Mouse (Mus musculus) limb, embryonic 12.5 days (tissue): Measurements from ENCODE around the gene Sufu. TPM values are rescaled to one million over a fixed set of nuclear protein-coding genes. Genes with fewer than 3 reads are reported as not detected.

Experiments
- ATAC-seq: fragments of 200-750 bp; cut with Nextera tagmentation; 2 replicates; pipeline ENCODE4 v1.8.0; 2017; ENCODE audit warnings: low read depth, moderate TSS enrichment; ENCODE audit not compliant: insufficient number of reproducible peaks, insufficient read depth, low FRiP score, low TSS enrichment
- H3K27ac ChIP-seq: fragments of 300-500 bp; sonication (generic); 2 replicates; pipeline ENCODE4 v1.5.1; 2016; ENCODE audit warnings: mild to moderate bottlenecking, moderate library complexity
- H3K27me3 ChIP-seq: fragments of 300-500 bp; sonication (generic); 2 replicates; pipeline ENCODE4 v1.6.1; 2016; ENCODE audit warnings: mild to moderate bottlenecking, moderate library complexity
- H3K36me3 ChIP-seq: fragments of 300-500 bp; sonication (generic); 2 replicates; pipeline ENCODE4 v1.6.1; 2016; ENCODE audit warnings: mild to moderate bottlenecking, moderate library complexity
- H3K4me1 ChIP-seq: fragments of 300-500 bp; sonication (generic); replicated peaks from 2 replicates; pipeline ENCODE4 v1.6.1; 2016
- H3K4me2 ChIP-seq: fragments of 300-500 bp; sonication (generic); 2 replicates; pipeline ENCODE4 v1.6.1; 2016; ENCODE audit warnings: mild to moderate bottlenecking, moderate library complexity
- H3K4me3 ChIP-seq: fragments of 300-500 bp; sonication (generic); replicated peaks from 2 replicates; pipeline ENCODE4 v1.5.1; 2016; ENCODE audit warnings: mild to moderate bottlenecking
- H3K9ac ChIP-seq: fragments of 300-500 bp; sonication (generic); replicated peaks from 2 replicates; pipeline ENCODE4 v1.6.1; 2016; ENCODE audit warnings: mild to moderate bottlenecking, moderate library complexity
- H3K9me3 ChIP-seq: fragments of 300-500 bp; sonication (generic); 2 replicates; pipeline ENCODE4 v1.6.1; 2016; ENCODE audit warnings: mild to moderate bottlenecking, moderate library complexity
- WGBS: fragments of 180-500 bp; shearing (Covaris S2); methylation state at CpG from one replicate; pipeline ENCODE4 v1.1.7; 2016; 5-methylcytosine and 5-hydroxymethylcytosine counted together
- polyA plus RNA-seq: library from polyadenylated mRNA; unstranded; fragments of >200 nt; fragmentation: Nextera tagmentation; extraction: Ambion mirVana; gene quantifications from 2 replicates; pipeline ENCODE4 v1.2.1, GENCODE M21; 2016

Gene Sufu
- polyA plus RNA-seq, 1 experiment from 2014 or later, result 44.4 TPM

DNA sequence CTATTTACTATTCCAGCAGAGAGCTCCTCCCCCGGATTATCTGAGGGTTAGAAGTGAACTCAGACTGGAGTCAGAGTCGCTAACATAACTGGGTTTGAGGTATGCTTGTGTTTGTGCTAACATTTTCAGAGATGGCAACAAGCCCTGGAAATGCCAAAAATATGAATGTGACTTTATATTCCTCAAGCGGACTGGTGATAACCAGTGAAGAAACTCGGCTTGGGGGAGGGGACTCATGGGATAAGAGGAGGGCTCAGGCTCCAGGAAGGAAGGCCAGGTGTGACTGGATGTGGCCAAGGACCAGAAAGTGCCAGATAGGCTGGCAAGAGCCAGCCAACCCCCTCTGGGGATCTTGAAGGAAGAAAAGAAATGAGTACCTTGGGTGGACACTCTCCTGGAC lies 85.1 kb downstream of the Sufu start:
- no peak overlapping the region for H3K4me2 ChIP-seq
- peaks cover 32% of the 10 kb centered on the region for H3K4me1 ChIP-seq
- no peak for ATAC-seq
- H3K9me3 ChIP-seq, result no peaks in the 10 kb centered on the region
- no peak overlapping the region for H3K9ac ChIP-seq
- peaks cover 79% of the 10 kb centered on the region for H3K36me3 ChIP-seq
- no peak overlapping the region for H3K4me3 ChIP-seq
- no peaks in the 10 kb centered on the region for H3K27me3 ChIP-seq
- no peak overlapping the region for H3K27ac ChIP-seq
- 26% methylated on average over 4 of the region's 4 CpGs for WGBS

DNA sequence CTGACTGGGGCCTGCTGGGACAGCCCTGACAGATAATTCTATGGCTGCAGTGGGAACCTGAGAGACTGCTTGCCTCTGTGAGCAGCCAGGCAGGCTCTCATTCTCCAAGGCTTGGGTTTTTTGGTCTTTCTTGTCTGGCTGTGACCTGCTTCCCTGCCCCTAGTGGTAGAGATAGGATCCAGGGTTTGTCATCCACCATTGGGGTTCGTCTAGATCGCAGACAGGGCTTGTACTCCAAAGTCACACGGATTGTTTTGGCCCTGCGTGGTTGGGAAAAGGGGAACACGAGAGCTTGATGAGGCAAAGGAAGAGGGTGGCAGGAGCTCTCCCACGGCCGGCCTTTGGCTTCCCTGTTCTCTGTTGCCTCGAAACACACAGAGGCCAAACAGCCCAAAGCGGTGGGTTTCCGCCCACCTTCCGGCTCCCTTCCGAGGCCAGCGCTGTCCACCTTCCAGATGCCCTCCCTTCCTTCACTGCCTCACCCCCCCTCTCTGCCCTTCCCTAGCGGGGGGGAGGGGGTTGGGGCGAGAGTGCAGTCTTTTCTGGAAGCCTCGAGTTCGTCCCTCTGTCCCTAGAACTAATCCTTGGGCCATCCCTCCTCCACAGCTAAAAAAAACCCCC lies 86.3 kb downstream of the Sufu start:
- Histone ChIP-seq H3K4me2 (no peak overlapping the region), H3K36me3 (peaks cover 77% of the 10 kb centered on the region), H3K9me3 (no peaks in the 10 kb centered on the region), H3K4me3 (no peak overlapping the region), H3K27ac (no peak overlapping the region), H3K9ac (no peak overlapping the region; the same call in 1 of the 2 replicates), H3K27me3 (no peaks in the 10 kb centered on the region), H3K4me1 (peaks cover 32% of the 10 kb centered on the region)
- 53% methylated on average over 17 of the region's 17 CpGs for WGBS
- no peak for ATAC-seq

DNA sequence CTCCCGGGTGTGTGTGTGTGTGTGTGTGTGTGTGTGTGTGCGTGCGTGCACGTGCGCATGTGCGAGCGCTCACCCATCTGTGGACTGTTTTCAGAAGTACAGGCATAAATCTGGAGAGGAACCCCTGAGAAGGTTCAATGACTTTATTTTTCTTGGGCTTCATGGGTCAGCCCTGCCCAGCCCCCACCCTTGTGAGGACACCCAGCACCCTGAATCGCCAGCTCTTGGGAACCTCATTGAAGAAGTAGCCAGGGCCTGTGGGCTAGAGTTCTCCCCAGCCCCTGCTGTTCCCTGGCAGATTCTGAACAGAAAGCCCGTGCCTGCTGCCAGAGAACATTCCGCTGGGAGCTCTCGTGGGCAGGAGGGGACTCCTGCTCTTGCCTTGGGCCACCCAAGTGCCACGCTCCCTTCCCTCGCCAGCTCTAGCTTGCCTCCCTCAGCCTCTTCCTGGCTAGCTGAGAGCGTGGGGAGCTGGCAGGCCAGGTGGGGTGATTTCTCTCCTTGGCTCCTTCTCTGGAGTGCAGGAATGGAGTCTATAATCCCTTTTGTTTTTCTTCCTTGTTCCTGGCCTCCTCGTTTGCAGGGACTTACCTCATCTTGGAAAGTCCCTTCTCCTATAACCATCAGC lies 87.1 kb downstream of the Sufu start:
- no peak overlapping the region for H3K27ac ChIP-seq
- no peak overlapping the region for H3K9ac ChIP-seq
- no peaks in the 10 kb centered on the region for H3K9me3 ChIP-seq
- no peak overlapping the region for H3K4me3 ChIP-seq
- peaks cover 69% of the 10 kb centered on the region for H3K36me3 ChIP-seq
- WGBS, result 88% methylated on average over 15 of the region's 15 CpGs
- H3K4me2 ChIP-seq, result no peak overlapping the region
- H3K4me1 ChIP-seq, result peaks cover 25% of the 10 kb centered on the region
- no peaks in the 10 kb centered on the region for H3K27me3 ChIP-seq
- no peak for ATAC-seq

DNA sequence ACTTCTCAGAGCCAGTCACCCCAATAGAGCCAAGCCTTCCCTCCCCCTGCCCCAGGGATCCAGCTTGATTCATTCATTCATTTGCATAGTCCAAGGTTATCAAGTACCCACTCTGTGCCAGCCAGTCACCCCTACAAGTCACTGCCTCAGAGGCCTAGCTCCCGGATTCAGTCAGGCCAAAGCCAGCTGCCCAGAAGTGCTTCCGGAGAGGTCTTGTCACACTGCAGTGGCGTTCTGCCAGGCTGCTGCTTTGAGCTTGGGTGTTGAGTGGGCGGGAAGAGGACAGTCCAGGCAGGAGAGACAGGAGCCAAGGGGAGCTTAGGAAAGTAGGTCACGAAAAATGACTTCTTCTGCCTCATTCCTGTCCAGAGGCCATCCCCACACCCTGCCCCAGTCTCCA lies 87.8 kb downstream of the Sufu start:
- WGBS, result 80% methylated on average over 5 of the region's 5 CpGs
- Histone ChIP-seq H3K27ac (no peak overlapping the region; the same call in 1 of the 2 replicates), H3K4me3 (no peak overlapping the region), H3K27me3 (no peaks in the 10 kb centered on the region), H3K9me3 (no peaks in the 10 kb centered on the region), H3K4me1 (peaks cover 19% of the 10 kb centered on the region), H3K4me2 (no peak overlapping the region), H3K9ac (no peak overlapping the region), H3K36me3 (peaks cover 67% of the 10 kb centered on the region)
- ATAC-seq, result no peak

DNA sequence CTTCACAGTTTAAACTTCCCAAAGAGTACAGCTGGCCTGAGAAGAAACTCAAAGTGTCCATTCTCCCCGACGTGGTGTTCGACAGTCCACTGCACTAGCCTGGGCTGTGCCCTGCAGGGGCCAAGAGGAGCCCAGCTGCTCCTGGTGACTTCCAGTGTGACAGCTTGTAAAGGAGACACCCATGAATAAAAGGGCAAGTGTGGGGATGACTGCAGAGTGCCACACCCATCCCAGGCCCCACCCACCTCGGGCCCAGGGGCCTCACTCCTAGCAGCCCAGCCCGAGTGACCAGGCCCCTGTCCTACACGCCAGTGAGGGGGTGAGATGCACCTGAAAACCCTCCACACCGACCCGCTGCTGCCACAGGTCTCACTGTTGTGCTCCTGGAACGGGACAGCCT lies 89.2 kb downstream of the Sufu start:
- ATAC-seq, result no peak
- 66% methylated on average over 9 of the region's 9 CpGs for WGBS
- Histone ChIP-seq H3K27me3 (no peaks in the 10 kb centered on the region), H3K4me3 (no peak overlapping the region), H3K9ac (no peak overlapping the region), H3K4me2 (no peak overlapping the region), H3K4me1 (peaks cover 18% of the 10 kb centered on the region), H3K27ac (no peak overlapping the region), H3K36me3 (peaks cover 54% of the 10 kb centered on the region), H3K9me3 (no peaks in the 10 kb centered on the region)

- WGBS, result 44% methylated on average over 2 of the region's 2 CpGs
- no peaks in the 10 kb centered on the region for H3K27me3 ChIP-seq
- no peak for ATAC-seq
- no peak overlapping the region for H3K9ac ChIP-seq
- H3K27ac ChIP-seq, result peak overlapping the region; percentile 9; the same call in 1 of the 2 replicates
- H3K9me3 ChIP-seq, result no peaks in the 10 kb centered on the region
- peaks cover 52% of the 10 kb centered on the region for H3K36me3 ChIP-seq
- no peak overlapping the region for H3K4me2 ChIP-seq
- H3K4me1 ChIP-seq, result peaks cover 10% of the 10 kb centered on the region
- no peak overlapping the region for H3K4me3 ChIP-seq
These were observed 90.0 kb downstream of the Sufu start for GRCm38 (mm10) chr19:46486709-46487108.

- H3K4me3 ChIP-seq, result no peak overlapping the region
- no peaks in the 10 kb centered on the region for H3K27me3 ChIP-seq
- no peak overlapping the region for H3K27ac ChIP-seq
- H3K36me3 ChIP-seq, result peaks cover 39% of the 10 kb centered on the region
- ATAC-seq, result no peak
- no peak overlapping the region for H3K4me2 ChIP-seq
- no peaks in the 10 kb centered on the region for H3K9me3 ChIP-seq
- WGBS, result 84% methylated on average over 1 of the region's 1 CpGs
- H3K4me1 ChIP-seq, result peaks cover 5% of the 10 kb centered on the region
- H3K9ac ChIP-seq, result no peak overlapping the region
These were observed 92.8 kb downstream of the Sufu start for GRCm38 (mm10) chr19:46489448-46489847.

DNA sequence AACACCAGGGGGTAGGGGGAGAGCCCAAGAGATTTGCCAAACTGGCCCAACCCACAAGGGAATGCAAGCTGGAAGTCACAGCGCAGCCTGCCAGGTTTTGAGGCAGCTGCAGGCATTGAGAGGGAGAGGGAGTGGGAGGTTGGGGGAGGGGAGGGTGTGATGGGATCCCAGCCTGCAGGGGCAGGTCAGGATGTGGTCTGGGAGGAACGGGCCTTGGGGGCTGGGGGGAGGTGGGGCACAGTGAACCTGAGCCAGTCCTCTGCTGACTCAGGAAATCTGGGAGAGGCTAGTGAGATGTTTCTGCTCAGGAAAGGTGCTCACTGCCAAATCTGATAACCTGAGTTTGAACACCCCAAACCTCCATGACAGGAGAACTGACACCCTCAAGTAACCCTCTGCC lies 93.9 kb downstream of the Sufu start:
- Histone ChIP-seq H3K9me3 (no peaks in the 10 kb centered on the region), H3K36me3 (peaks cover 28% of the 10 kb centered on the region), H3K27ac (no peak overlapping the region), H3K4me1 (peaks cover 5% of the 10 kb centered on the region), H3K9ac (no peak overlapping the region), H3K4me3 (no peak overlapping the region), H3K27me3 (no peaks in the 10 kb centered on the region), H3K4me2 (no peak overlapping the region)
- no peak for ATAC-seq
- 2% methylated on average over 2 of the region's 2 CpGs for WGBS

DNA sequence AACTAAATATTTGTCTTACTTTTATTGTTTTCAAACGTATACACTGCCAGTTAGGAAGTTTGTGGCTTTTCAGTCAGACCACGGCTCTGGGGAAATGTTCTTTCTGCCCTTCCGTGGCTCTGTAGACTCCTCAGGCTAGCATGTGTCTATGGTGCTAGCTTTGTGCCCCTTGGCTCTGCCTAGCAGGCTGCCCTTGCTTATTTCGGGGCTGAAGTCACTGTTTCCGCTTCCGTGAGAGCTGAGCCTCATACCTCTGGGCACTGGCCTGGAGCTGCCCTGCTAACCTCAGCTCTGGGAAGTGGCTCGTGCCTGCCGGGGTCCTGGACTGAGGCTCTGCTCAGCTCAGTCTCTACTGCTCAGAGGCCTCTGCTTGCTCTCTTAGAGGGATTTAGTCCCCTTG lies 98.4 kb downstream of the Sufu start:
- no peak overlapping the region for H3K4me3 ChIP-seq
- peaks cover 8% of the 10 kb centered on the region for H3K4me1 ChIP-seq
- no peaks in the 10 kb centered on the region for H3K36me3 ChIP-seq
- WGBS, result 84% methylated on average over 8 of the region's 8 CpGs
- no peak for ATAC-seq
- H3K27ac ChIP-seq, result no peak overlapping the region
- H3K9me3 ChIP-seq, result no peaks in the 10 kb centered on the region
- H3K27me3 ChIP-seq, result no peaks in the 10 kb centered on the region
- H3K9ac ChIP-seq, result no peak overlapping the region
- no peak overlapping the region for H3K4me2 ChIP-seq

DNA sequence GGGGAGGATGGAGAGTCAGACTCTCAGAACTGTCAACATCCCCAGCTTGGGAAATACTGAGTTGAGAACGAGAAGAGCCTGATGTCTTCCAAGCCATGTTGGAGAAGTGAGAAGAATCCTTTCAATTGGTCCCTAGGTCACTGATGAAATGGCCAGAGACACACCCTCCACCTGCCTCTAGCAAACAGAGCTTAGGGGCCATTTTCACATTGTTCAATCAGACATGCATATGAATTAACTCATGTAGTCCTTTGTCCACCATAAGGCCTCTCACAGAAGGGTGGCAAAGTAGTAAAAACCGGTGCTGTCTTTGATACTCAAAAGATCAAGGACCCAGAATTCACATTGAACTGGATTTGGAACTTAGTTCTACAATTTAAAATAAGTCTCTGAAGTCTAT lies 100.5 kb downstream of the Sufu start:
- H3K9me3 ChIP-seq, result no peaks in the 10 kb centered on the region
- no peak for ATAC-seq
- WGBS, result 73% methylated on average over 2 of the region's 2 CpGs

GRCm38 (mm10) chr19:46499539-46499835 lies 102.8 kb downstream of the Sufu start:
- H3K27ac ChIP-seq, result peak overlapping the region; percentile 98
- no peaks in the 10 kb centered on the region for H3K36me3 ChIP-seq
- H3K4me3 ChIP-seq, result peak overlapping the region; percentile 88
- WGBS, result 1% methylated on average over 3 of the region's 3 CpGs
- no peaks in the 10 kb centered on the region for H3K9me3 ChIP-seq
- no peak for ATAC-seq
- H3K4me2 ChIP-seq, result peak overlapping the region; percentile 44
- peaks cover 22% of the 10 kb centered on the region for H3K4me1 ChIP-seq
- no peak overlapping the region for H3K9ac ChIP-seq
- H3K27me3 ChIP-seq, result no peaks in the 10 kb centered on the region

More for the DNA sequence above, 100.5 kb downstream of the Sufu start:
- no peak overlapping the region for H3K4me3 ChIP-seq
- H3K9ac ChIP-seq, result no peak overlapping the region
- no peaks in the 10 kb centered on the region for H3K27me3 ChIP-seq
- H3K36me3 ChIP-seq, result no peaks in the 10 kb centered on the region
- no peak overlapping the region for H3K27ac ChIP-seq
- H3K4me1 ChIP-seq, result peaks cover 3% of the 10 kb centered on the region; the same call in 1 of the 2 replicates
- H3K4me2 ChIP-seq, result no peak overlapping the region
